In the genomic region with DNA sequence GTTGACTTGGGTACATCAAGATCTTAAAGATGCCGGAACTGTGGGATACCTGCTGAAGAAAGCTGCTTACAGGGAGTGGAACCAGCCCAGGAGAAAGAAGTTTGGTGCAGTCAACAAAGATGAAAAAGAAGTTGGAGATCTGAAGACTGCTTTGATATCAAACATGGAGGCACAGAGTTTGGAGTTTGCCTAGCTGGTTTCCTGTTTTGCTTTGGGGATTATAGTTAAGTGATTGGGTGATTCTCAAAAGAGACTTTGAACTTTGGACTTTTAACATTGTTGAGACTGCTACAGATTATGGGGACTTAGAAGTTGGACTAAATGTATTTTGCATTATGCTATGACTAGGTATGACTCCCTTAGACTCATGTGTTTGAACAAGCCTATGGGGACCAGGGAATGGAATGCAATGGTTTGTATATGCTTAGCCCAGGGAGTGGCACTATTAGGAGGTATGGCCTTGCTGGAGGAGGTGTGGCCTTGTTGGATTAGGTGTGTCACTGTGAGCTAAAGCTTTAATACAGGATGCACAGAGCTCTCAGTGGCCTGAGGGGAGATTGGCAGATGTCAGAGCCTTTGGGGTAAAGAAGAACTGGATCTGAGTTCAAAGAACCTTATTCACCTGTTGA, we compare ENCODE assay signal across 22 mouse cellular contexts. TPM values are rescaled to one million over a fixed set of nuclear protein-coding genes. Genes with fewer than 3 reads are reported as not detected.
"Had no signal": no experiment of that assay in that cellular context is flagged by ENCODE, and none has a peak within 500 bp of the region (broad histone marks: within the 10 kb centered on the region; RNA-seq: fewer than 3 reads in every experiment).

No protein-coding gene starts in this region.

- H3K4me2 ChIP-seq: limb, embryonic 13.5 days; neural tube, embryonic 12.5 days had no signal

- H3K27me3 ChIP-seq: limb, embryonic 13.5 days; neural tube, embryonic 12.5 days had no signal

- H3K4me3 ChIP-seq: limb, embryonic 13.5 days; midbrain, embryonic 10.5 days; myocyte; neural tube, embryonic 12.5 days had no signal

- H3K27ac ChIP-seq: limb, embryonic 13.5 days; liver, embryonic 14.5 days; midbrain, embryonic 10.5 days; neural tube, embryonic 12.5 days had no signal

- H3K36me3 ChIP-seq: neural tube, embryonic 12.5 days had no signal

- DNase-seq: kidney, adult 8-10 months; kidney, postnatal 25 days; left cerebral cortex, postnatal 4 days; lung, adult 18-20 months; lung, postnatal 4 days; midbrain, embryonic 14.5 days; retina, postnatal 1 day; thymus, postnatal 14 days had no signal

- ATAC-seq: intestine, embryonic 16.5 days; lung, postnatal 0 days had no signal

- H3K4me1 ChIP-seq: neural tube, embryonic 12.5 days had no signal

- H3K9ac ChIP-seq: limb, embryonic 13.5 days; liver, embryonic 14.5 days; neural tube, embryonic 12.5 days had no signal

- H3K9me3 ChIP-seq: midbrain, embryonic 10.5 days; neural tube, embryonic 12.5 days had no signal

RNA-seq across cellular contexts. Expression of gene 4930402F06Rik, which starts 26.9 kb away (rescaled TPM):
- total RNA-seq: layer of hippocampus, postnatal 10 days; left cerebral cortex, postnatal 10 days; left cerebral cortex, postnatal 4 days; liver, adult 2 months; megakaryocyte, adult 5-6 weeks; neutrophil, adult 5-6 weeks had no signal
- polyA plus RNA-seq: intestine, embryonic 16.5 days; kidney, embryonic 16.5 days; limb, embryonic 13.5 days; liver, adult 2 months; liver, embryonic 14.5 days; lung, postnatal 0 days; midbrain, embryonic 10.5 days; midbrain, embryonic 14.5 days; myocyte; neural tube, embryonic 12.5 days; spleen, adult 2 months had no signal

RNA-seq across cellular contexts. Expression of gene 4930568D16Rik, which starts 56.3 kb away (rescaled TPM):
- total RNA-seq: layer of hippocampus, postnatal 10 days; left cerebral cortex, postnatal 10 days; left cerebral cortex, postnatal 4 days; liver, adult 2 months; megakaryocyte, adult 5-6 weeks; neutrophil, adult 5-6 weeks had no signal
- polyA plus RNA-seq: intestine, embryonic 16.5 days; kidney, embryonic 16.5 days; limb, embryonic 13.5 days; liver, adult 2 months; liver, embryonic 14.5 days; lung, postnatal 0 days; midbrain, embryonic 10.5 days; midbrain, embryonic 14.5 days; myocyte; neural tube, embryonic 12.5 days; spleen, adult 2 months had no signal
